Mouse (Mus musculus) thymus, adult 2 months (tissue): ENCODE results near the gene Ms4a15.

Experiments used
- CTCF ChIP-seq: fragments of 200-500 bp; IDR thresholded peaks from 2 replicates; pipeline ENCODE4 v1.5.1; 2012; ENCODE audit warnings: mild to moderate bottlenecking, control low read depth, low read length, moderate library complexity, borderline replicate concordance; ENCODE audit not compliant: control insufficient read depth, poor library complexity, insufficient read depth; ENCODE audit errors: extremely low read depth
- POLR2A ChIP-seq: fragments of 200-500 bp; IDR thresholded peaks from 2 replicates; pipeline ENCODE4 v1.6.1; 2012; ENCODE audit warnings: mild to moderate bottlenecking, low read length, control low read depth, moderate library complexity; ENCODE audit not compliant: control insufficient read depth, poor library complexity, insufficient read depth; ENCODE audit errors: extremely low read depth

- no peak for TF ChIP-seq POLR2A
- TF ChIP-seq CTCF, result no peak
These were observed 46.5 kb downstream of the Ms4a15 start for GRCm38 (mm10) chr19:10946506-10946905.
